Mouse (Mus musculus) liver, embryonic 11.5 days (tissue): ENCODE data around the gene Dcun1d4. TPM values are rescaled to one million over a fixed set of nuclear protein-coding genes. Genes with fewer than 3 reads are reported as not detected.
"Not testable (repeated sequence)": the region's sequence is repeated elsewhere in the genome, so short reads cannot be mapped to it uniquely, and the experiment has no call there.

ENCODE experiments used
- ATAC-seq: fragments of 200-750 bp; cut with Nextera tagmentation; replicated peaks from 2 replicates; pipeline ENCODE4 v1.8.0; 2017; ENCODE audit warnings: moderate number of reproducible peaks, mild to moderate bottlenecking, moderate TSS enrichment, moderate library complexity; ENCODE audit not compliant: low FRiP score
- DNase-seq: peaks from one replicate; pipeline ENCODE4 v3.0.0-alpha.2; 2017; ENCODE audit warnings: low spot score
- H3K27ac ChIP-seq: fragments of 300-500 bp; sonication (generic); 2 replicates; pipeline ENCODE4 v1.5.1; 2014; ENCODE audit warnings: mild to moderate bottlenecking, low read depth, low read length, control low read depth
- H3K27me3 ChIP-seq: fragments of 300-500 bp; sonication (generic); replicated peaks from 2 replicates; pipeline ENCODE4 v1.6.1; 2014; ENCODE audit warnings: low read length, mixed read lengths; ENCODE audit not compliant: control insufficient read depth, insufficient read depth
- H3K36me3 ChIP-seq: fragments of 300-500 bp; sonication (generic); 2 replicates; pipeline ENCODE4 v1.6.1; 2014; ENCODE audit warnings: mild to moderate bottlenecking, low read length, moderate library complexity, mixed read lengths; ENCODE audit not compliant: control insufficient read depth, insufficient read depth
- H3K4me1 ChIP-seq: fragments of 300-500 bp; sonication (generic); replicated peaks from 2 replicates; pipeline ENCODE4 v1.6.1; 2014; ENCODE audit warnings: low read length, mixed read lengths; ENCODE audit not compliant: control insufficient read depth, insufficient read depth
- H3K4me2 ChIP-seq: fragments of 300-500 bp; sonication (generic); 2 replicates; pipeline ENCODE4 v1.6.1; 2014; ENCODE audit warnings: mild to moderate bottlenecking, control low read depth, moderate library complexity
- H3K4me3 ChIP-seq: fragments of 300-500 bp; sonication (generic); 2 replicates; pipeline ENCODE4 v1.5.1; 2014; ENCODE audit warnings: low read depth, low read length, control low read depth
- H3K9ac ChIP-seq: fragments of 300-500 bp; sonication (generic); 2 replicates; pipeline ENCODE4 v1.6.1; 2014; ENCODE audit warnings: low read depth, low read length, control low read depth
- H3K9me3 ChIP-seq: fragments of 300-500 bp; sonication (generic); 2 replicates; pipeline ENCODE4 v1.6.1; 2016; ENCODE audit warnings: low read length, inconsistent platforms, mixed read lengths; ENCODE audit not compliant: control insufficient read depth
- WGBS: fragments of 180-500 bp; shearing (Covaris S2); extraction: QIAGEN DNeasy Blood & Tissue Kit; methylation state at CpG from one replicate; pipeline ENCODE4 v1.1.7; 2014; 5-methylcytosine and 5-hydroxymethylcytosine counted together
- polyA plus RNA-seq: library from polyadenylated mRNA; unstranded; fragments of >200 nt; fragmentation: Nextera tagmentation; extraction: Ambion mirVana; gene quantifications from 2 replicates; pipeline ENCODE4 v1.2.1, GENCODE M21; 2014

Gene Dcun1d4
- polyA plus RNA-seq, 1 experiment from 2014 or later, result 14.8 TPM

DNA sequence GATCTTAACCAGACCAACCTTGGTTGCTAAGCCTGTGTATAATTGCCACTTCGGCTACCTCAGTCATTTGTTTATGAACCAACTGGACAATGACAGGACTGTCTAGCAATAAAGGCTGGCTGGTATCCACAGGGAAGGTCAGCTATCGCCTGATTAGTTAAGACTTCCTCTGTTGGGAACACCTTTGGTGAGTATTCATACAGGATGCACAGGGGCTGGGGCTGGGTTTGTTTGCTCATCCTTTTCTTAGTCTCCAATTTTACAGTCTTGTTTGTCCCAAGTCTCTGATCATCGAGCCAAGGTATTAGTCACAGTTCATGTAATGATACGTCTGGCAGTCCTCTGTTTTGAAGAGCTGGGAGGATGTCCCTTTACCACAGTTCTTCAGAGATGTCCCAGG, 86.1 kb downstream of the Dcun1d4 start:
- no peaks in the 10 kb centered on the region for H3K36me3 ChIP-seq
- no peak overlapping the region for H3K9ac ChIP-seq
- no peaks in the 10 kb centered on the region for H3K9me3 ChIP-seq
- no peaks in the 10 kb centered on the region for H3K4me1 ChIP-seq
- no peak overlapping the region for H3K4me2 ChIP-seq
- no peak for ATAC-seq
- 83% methylated on average over 4 of the region's 4 CpGs for WGBS
- no peak for DNase-seq
- no peaks in the 10 kb centered on the region for H3K27me3 ChIP-seq
- H3K4me3 ChIP-seq, result no peak overlapping the region
- H3K27ac ChIP-seq, result no peak overlapping the region

DNA sequence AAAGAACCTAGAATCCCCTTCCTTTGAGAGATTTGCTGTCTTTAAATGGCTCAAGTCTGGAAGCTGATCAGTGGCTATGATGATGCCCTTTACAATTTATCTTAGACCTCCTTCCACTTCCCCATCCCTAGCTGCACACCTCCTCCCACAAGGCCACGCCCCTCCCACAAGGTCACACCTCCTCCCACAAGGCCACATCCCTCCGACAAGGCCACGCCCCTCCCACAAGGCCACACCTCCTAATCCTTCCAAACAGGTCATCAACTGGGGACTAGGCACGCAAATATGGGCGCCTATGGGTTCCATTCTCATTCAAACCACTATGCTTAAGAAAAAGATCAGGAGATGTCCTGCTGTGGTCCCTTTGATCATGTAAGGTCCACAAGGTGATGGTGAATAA, 88.4 kb downstream of the Dcun1d4 start:
- Histone ChIP-seq H3K27me3 (no peaks in the 10 kb centered on the region), H3K4me2 (no peak overlapping the region), H3K9me3 (no peaks in the 10 kb centered on the region), H3K4me1 (no peaks in the 10 kb centered on the region), H3K9ac (no peak overlapping the region), H3K36me3 (no peaks in the 10 kb centered on the region), H3K27ac (no peak overlapping the region), H3K4me3 (no peak overlapping the region)
- WGBS, result 79% methylated on average over 5 of the region's 5 CpGs
- no peak for DNase-seq
- no peak for ATAC-seq

DNA sequence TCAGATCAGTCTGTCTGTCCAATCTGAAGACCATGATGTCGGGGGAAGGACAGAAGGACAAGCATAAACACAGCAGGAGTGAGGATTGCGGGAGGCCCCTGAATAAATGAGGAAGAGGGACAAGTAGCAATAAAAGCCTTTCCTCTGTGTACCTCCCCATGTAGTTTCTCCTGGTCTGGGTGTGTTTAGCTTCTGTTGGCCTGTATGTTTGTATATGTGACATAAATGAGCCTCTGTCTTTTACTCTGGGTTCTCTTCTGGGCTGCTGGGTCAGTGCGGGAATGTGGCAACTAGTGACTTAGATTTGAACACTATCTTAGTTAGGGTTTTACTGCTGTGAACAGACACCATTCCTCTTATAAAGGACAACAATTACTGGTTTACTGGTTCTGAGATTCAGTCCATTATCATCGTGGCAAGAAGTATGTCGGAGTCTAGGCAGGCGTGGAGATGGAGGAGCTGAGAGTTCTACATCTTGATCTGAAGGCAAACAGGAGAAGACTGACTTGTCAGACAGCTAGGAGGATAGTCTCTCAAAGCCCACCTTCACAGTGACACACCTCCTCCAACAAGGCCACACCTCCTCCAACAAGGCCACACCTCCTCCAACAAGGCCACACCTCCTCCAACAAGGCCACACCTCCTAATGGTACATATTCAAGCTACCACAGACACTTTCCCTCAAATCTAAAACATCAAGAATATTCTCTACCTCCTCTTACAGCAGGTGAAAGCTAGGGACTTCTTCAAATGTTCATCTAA, 90.8 kb downstream of the Dcun1d4 start:
- WGBS, result 88% methylated on average over 6 of the region's 6 CpGs
- Histone ChIP-seq H3K36me3 (no peaks in the 10 kb centered on the region), H3K27ac (no peak overlapping the region), H3K9me3 (no peaks in the 10 kb centered on the region), H3K27me3 (no peaks in the 10 kb centered on the region), H3K4me1 (no peaks in the 10 kb centered on the region), H3K4me3 (no peak overlapping the region), H3K4me2 (no peak overlapping the region), H3K9ac (no peak overlapping the region)
- no peak for ATAC-seq
- DNase-seq, result no peak

DNA sequence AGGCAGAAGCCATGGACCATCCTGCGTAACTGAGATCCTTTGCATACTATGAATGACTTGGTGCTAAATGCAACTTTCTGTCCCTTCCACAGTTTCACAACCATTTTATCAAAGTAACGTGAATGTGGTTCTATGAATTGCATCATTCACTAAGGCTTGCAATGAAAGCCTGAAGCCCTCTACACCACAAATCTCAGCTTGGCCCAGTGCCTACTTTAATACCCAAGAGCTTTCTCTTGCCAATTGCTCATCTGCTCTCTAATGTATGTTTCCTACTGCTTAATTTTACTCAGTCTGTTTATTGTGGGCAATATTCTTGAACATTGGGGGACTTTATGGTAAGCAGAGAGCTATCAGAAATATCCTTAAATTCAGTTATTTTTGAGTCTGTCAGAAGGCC, 92.0 kb downstream of the Dcun1d4 start:
- Histone ChIP-seq H3K36me3 (no peaks in the 10 kb centered on the region), H3K4me1 (no peaks in the 10 kb centered on the region), H3K4me3 (no peak overlapping the region), H3K27me3 (no peaks in the 10 kb centered on the region), H3K27ac (no peak overlapping the region), H3K9ac (no peak overlapping the region), H3K9me3 (no peaks in the 10 kb centered on the region), H3K4me2 (no peak overlapping the region)
- ATAC-seq, result no peak
- 87% methylated on average over 2 of the region's 2 CpGs for WGBS
- DNase-seq, result no peak

DNA sequence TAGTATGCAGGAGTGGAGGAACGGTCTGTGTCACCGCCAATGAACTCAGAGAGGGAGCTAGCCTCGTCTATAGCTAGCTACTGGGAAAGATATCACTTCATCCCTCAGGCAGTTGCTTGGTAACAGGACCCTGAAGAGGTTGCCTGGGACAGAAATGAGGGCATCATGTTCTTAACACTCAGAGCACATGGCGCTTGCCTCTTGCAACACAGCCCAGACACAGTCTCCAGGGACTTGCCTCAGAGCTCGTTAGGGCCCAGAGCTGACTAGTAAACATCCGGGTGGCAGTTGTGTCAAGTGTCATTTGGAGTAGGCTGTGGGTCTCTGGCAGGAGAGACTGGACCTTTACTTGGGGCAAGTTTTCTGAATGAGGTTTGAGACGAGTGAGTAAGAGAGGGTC, 93.0 kb downstream of the Dcun1d4 start:
- no peak overlapping the region for H3K27ac ChIP-seq
- WGBS, result 78% methylated on average over 7 of the region's 7 CpGs

DNA sequence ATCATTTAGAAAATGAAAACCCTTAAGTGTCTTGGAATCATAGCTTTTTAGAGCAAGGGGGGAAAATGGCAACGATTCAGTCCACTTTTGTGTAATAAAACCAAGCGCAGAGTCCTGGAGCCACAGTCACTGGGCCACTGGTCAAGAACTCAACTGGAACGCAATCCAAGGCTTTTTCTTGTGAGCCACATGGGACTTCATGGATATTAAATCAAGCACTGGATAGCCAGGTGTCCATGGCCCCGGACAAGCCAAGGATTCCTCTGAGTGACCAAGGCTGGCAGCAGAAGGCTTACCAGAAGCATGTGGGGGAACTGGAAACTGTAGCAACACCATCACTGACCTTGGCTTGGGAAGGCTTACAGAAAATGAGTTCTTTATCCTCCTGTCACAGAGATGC, 93.8 kb downstream of the Dcun1d4 start:
- Histone ChIP-seq H3K27me3 (no peaks in the 10 kb centered on the region), H3K9me3 (no peaks in the 10 kb centered on the region), H3K27ac (no peak overlapping the region), H3K36me3 (no peaks in the 10 kb centered on the region), H3K4me1 (no peaks in the 10 kb centered on the region), H3K4me2 (no peak overlapping the region), H3K9ac (no peak overlapping the region), H3K4me3 (no peak overlapping the region)
- ATAC-seq, result no peak
- no peak for DNase-seq
- 90% methylated on average over 4 of the region's 4 CpGs for WGBS

More for the DNA sequence above, 93.0 kb downstream of the Dcun1d4 start:
- H3K9me3 ChIP-seq, result no peaks in the 10 kb centered on the region
- no peak overlapping the region for H3K4me3 ChIP-seq
- ATAC-seq (no peak), DNase-seq (no peak)
- H3K27me3 ChIP-seq, result no peaks in the 10 kb centered on the region
- no peak overlapping the region for H3K4me2 ChIP-seq
- no peaks in the 10 kb centered on the region for H3K36me3 ChIP-seq
- no peak overlapping the region for H3K9ac ChIP-seq
- no peaks in the 10 kb centered on the region for H3K4me1 ChIP-seq

DNA sequence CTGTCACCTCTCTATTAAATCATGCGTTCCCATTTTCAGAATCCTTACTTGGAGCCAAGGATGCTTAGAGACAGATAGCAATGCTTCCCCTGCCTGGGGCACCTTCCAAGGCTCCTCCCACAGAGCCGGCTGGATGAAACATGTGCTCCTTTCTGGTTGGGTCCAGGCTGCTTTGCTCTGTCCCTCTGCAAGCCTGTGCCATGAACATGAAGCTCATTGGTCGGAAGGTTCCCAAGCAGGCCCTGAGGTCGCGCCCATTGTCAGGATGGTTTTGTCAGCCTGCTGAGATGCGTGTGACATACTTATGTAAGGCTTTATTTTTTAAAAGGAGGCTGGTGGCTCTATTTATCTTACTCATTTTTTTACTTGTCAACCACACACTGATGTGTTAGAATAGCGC, 95.9 kb downstream of the Dcun1d4 start:
- H3K4me2 ChIP-seq, result no peak overlapping the region
- no peaks in the 10 kb centered on the region for H3K9me3 ChIP-seq
- no peaks in the 10 kb centered on the region for H3K36me3 ChIP-seq
- no peak for DNase-seq
- ATAC-seq, result no peak
- H3K4me1 ChIP-seq, result no peaks in the 10 kb centered on the region
- H3K4me3 ChIP-seq, result no peak overlapping the region
- no peak overlapping the region for H3K27ac ChIP-seq
- no peaks in the 10 kb centered on the region for H3K27me3 ChIP-seq
- H3K9ac ChIP-seq, result no peak overlapping the region
- 72% methylated on average over 7 of the region's 7 CpGs for WGBS

DNA sequence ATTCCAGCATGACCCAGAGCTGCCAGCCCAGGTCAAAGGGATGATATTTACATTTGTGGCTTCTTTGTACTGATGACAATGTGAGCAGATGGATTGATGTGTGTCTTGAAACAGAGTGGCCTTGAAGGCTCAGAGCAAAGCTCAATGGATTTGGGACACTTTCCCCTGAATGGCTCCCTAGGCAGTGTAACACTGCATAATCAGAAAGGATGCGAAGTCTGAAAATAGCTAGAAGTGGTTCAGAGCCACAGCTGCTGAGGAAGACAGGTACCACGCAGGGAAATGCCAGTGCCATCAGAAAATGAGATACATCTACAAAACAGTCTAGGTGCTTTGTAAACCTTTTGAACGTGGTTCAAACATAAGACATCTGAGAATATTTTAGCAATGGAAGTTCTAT, 97.3 kb downstream of the Dcun1d4 start:
- DNase-seq, result no peak
- 83% methylated on average over 3 of the region's 3 CpGs for WGBS
- H3K4me1 ChIP-seq, result no peaks in the 10 kb centered on the region
- H3K9me3 ChIP-seq, result no peaks in the 10 kb centered on the region
- H3K4me2 ChIP-seq, result no peak overlapping the region
- no peak for ATAC-seq
- no peaks in the 10 kb centered on the region for H3K36me3 ChIP-seq
- no peaks in the 10 kb centered on the region for H3K27me3 ChIP-seq
- no peak overlapping the region for H3K4me3 ChIP-seq
- no peak overlapping the region for H3K27ac ChIP-seq
- H3K9ac ChIP-seq, result no peak overlapping the region

DNA sequence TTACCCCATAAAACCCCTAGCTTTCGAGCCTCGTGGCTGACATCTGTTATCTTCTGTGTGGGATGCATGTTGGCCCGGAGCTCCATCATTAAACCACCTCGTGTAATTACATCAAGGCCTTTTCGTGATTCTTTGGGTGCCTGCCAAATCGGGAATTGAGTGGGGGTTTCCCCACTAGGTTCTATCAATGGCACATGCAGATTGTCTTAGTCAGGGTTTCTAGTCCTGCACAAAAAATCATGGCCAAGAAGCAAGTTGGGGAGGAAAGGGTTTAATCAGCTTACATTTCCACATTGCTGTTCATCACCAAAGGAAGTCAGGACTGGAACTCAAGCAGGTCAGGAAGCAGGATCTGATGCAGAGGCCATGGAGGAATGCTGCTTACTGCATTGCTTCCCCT, 103.2 kb downstream of the Dcun1d4 start:
- H3K27me3 ChIP-seq, ATAC-seq, H3K27ac ChIP-seq, H3K4me3 ChIP-seq, H3K36me3 ChIP-seq, H3K9me3 ChIP-seq, DNase-seq, H3K4me1 ChIP-seq, H3K9ac ChIP-seq, H3K4me2 ChIP-seq: not testable (repeated sequence)
- WGBS, result 71% methylated on average over 6 of the region's 6 CpGs
